Mouse (Mus musculus) urinary bladder, adult 18-20 months (tissue): ENCODE data around the gene Coil.
A peak's percentile ranks its signal among the peaks of the same experiment; 100 is the strongest.

Source experiments
- DNase-seq, 2 experiments: peaks; one replicate each; pipeline ENCODE4 v3.0.0; 2022; ENCODE audit warnings: low spot score in 2 of 2, mixed read lengths in 2 of 2

Coil gene

DNA sequence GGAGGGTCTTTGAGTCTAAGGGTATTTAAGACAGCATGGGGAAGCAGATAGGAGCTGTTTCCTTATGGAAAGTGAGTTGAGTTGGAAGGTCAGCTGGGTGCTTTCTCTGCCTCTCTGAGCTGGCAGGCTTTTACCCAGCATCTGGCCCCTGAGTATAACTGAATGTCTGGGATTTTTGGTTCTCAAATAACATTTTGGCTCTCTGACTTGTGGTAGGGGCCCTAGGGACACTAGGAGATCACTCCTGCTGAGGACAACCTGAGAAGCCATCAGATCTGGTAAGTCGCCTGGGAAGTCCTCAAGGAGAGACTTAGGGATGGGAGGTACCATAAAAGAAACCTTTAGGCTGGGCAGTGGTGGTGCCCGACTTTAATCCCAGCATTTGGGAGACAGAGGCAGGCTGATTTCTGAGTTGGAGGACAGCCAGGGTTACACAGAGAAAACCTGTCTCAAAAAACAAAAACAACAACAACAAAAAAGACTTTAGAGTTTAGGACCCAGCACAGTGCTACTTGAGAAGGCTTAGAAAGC is at the start of gene Coil:
Coil (plus strand) TSS at position 51 of the 531 bp plus-strand sequence.
- DNase-seq, result no peak

DNA sequence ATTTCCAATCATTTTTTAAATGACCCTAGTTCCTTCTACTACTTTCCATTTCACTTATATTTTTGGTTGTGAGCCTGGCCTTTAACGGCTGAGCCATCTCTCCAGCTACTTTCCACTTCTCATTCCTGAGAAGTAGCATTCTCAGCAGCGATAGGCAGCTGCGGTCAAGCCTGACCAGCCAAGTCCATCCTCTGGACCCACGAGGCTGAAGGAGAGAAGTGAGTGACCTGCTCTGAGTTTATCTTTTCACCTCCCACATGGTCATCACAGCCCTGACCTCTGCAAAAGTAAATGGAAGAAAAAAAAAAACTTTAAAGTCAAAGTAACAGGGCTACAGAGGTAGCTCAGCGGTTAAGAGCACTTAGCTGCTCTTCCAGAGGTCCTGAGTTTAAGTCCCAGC is 43.5 kb upstream of the Coil start:
- DNase-seq, result no peak

DNA sequence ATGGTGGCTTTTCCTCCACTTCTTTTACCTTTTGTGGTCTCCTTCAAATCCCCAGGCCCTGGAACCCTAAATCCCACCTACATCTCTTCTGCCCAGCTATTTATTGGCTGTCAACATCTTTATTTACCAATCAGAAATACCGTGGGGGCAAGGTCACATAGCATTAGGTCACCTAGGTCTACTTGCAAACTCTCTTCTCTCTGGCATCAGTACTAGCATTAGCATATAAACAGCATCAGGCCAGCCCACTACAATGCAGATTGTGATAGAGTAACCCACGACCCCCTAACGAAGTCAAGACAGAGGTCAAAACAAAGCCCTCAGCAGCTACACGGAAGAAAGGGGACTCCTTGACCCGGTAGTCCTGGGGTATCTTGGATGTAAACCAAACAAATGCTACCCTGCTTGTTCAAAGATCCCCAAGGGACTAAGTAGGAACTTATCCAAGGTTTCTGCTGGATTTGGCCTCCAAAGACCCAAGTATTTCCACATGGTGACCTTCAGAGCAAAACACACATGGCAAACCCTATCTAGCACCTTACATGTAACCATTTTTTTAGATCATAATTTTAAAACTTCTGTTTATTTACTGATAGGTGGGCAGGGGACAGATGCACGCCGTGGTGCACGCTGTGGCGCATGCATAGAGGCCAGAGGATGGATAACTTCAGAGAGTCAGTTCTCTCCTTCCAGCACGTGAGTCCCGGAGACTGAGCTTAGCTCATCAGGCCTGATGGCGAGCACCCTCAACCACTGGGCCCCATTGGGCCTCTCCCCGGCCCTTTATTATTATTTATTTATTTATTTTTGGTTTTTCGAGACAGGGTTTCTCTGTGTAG is 38.1 kb upstream of the Coil start:
- no peak for DNase-seq

DNA sequence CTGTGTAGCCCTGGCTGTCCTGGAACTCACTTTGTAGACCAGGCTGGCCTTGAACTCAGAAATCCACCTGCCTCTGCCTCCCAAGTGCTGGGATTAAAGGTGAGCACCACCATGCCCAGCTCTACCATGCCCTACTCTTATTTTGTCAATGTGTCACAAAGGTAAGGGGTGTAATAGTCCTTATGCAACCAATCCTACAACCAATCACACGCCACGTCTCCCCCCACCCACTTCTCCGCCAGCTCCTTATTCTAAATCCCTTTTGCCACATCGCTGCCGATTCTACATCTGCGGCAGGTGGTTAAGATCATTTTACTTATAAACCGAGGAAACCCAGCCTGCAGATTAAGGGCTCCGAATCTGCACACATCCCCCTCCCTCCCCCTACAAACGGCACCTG is 37.0 kb upstream of the Coil start:
- no peak for DNase-seq

DNA sequence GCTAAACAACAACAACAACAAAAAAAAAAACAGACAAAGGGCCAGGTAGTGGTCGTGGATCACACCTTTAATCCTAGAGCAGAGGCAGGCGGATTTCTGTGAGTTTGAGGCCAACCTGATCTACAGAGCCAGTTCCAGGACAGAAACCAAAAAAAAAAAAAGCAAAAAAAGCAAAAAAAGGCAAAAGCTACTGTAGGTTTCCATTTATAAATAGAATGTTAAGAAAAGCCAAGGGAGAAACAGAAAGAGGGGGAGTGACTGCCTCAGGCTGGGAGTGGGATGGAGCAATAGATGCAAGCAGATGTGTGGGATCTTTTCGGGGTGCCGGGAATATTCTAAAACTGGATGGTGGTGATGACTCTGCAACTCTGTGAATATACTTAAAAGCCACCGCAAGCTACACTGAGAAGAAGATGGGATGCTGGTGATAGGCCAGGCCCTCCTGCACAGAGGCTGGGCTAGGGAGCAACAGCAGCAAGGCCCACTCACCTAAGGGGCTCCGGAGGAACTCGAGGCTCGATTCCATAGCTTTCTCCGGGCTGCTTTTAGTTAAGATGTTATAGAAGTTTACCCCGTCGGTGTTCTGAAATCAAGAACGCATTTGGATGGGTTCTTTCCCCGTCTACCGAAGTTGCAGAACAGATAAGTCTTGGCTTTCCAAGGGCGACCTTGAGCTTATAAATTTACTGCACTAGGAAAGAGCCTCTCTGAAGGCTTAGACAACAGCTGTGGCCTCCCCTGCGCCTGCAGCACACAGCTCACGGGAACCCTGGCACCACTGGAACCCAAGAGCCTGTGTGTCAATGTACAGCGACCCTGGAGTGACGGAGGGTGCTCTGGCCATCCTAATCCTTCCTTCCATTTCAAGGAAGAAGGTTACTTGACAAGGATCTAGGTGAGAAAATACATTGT is 35.7 kb upstream of the Coil start:
- DNase-seq, result no peak

DNA sequence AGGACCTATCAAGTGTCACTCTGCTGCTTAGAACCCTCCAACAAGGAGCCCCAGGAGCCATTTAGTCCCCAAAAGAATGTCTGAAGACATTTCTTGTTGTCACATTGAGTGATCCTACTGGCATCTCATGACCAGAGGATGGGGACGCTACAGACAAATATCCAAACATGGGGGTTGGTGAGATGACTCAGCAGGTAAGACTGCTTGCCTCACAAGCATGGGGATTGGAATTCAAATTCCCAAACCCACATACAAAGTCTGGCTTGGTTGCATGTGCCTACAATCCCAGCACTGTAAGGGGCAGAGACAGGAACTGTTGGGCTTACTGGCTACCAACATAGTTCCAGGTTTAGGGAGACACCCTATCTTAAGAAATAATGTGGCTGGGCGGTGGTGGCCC is 32.2 kb upstream of the Coil start:
- no peak for DNase-seq

DNA sequence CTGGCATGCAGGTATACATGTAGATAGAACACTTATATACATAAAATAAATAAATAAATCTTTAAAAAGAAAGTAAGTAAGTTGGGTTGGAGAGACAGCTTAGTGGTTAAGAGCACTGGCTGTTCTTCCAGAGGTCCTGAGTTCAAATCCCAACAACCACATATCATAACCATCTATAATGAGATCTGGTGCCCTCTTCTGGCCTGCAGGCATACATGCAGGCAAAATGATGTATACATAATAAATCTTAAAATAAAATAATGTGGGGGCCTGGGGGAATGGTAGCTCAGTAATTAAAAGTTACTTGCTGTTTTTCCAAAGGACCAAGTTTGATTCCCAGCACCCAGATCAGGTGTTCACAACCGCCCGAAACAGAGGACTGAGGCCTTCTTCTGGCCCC is 31.3 kb upstream of the Coil start:
- no peak for DNase-seq

DNA sequence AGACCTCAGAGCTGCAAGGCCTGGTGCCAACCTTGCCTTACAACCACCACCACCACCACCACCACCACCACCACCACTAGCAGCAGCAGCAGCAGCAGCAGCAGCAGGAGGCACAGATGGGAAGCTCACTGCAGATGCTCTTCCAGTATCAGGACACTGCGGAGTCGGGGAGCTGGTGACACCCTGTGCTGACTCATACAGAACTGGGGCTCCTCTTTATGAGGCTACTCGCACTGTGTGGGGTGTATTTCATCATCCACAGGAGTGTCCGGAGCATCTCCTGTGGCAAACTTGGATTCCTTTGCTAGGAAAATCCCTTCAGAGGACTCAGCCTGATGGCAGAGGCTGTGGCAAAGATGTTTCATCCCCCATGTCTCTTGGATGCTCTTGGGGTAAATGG is 30.4 kb upstream of the Coil start:
- no peak for DNase-seq

DNA sequence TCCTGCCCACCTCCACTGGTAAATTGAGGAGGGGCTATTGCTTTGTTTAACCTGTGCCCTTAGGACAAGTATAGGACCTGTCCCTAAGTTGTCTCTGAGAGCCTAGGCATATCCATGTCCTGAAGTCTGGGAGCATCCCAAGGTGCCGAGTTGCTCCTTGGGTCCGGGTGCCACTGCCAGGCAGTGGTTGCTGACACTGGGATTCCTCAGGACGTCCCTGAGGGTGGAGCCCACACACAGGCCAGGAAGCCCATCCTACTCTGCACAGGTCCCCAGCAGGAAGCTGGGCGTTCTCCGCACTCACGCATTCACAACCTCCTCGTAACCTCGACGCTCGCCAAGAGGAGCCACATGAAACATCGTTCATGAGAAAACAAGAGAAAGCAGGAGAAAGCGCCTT is 28.6 kb upstream of the Coil start:
- DNase-seq, result no peak

DNA sequence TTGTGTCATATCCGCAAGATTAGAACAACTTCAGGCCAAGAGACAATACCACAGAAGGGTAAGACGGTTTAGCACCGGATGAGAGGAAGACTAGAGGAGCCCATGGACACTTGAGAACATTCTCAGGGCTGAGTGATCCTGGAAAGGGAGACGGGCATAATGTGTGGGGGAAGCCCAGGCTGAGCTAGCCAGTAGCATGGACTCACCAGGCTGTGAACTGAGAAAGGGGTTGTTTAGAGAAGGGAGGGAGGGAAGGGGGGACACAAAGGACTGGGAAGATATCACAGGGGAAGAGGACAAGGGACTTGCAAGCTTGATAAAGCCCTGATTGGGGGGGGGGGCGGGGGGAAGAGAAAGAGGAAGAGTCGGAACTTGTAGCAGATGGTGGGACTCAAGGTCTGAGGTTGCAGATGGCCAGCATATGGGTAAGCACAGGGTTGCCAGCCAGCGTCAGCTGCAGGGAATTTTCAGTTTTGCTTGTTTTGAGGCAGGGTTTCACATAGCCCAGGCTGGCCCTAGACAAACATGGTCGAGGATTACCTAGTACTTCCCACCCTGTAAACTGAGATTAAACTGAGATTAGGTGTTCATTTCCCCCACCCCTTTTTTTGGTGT is 24.0 kb upstream of the Coil start:
- no peak for DNase-seq

DNA sequence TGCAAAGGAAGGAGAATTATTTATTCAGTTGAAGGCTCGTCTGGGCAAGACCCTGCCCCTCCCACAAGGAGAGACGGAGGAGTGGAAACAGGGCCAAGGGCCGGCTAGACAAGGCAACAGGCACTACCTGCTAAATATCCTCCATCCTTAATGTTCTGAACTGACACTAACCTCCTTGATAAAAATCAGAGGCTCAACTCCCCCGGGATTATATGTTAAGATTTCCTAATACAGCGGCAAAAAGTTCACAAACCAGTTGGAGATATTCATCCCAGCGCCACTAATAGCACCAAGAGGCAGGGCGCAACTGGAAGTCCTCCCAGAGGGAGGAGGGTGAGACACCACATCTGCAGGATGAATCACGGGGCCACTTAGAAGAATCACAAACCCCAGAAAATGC is 21.2 kb upstream of the Coil start:
- no peak for DNase-seq

DNA sequence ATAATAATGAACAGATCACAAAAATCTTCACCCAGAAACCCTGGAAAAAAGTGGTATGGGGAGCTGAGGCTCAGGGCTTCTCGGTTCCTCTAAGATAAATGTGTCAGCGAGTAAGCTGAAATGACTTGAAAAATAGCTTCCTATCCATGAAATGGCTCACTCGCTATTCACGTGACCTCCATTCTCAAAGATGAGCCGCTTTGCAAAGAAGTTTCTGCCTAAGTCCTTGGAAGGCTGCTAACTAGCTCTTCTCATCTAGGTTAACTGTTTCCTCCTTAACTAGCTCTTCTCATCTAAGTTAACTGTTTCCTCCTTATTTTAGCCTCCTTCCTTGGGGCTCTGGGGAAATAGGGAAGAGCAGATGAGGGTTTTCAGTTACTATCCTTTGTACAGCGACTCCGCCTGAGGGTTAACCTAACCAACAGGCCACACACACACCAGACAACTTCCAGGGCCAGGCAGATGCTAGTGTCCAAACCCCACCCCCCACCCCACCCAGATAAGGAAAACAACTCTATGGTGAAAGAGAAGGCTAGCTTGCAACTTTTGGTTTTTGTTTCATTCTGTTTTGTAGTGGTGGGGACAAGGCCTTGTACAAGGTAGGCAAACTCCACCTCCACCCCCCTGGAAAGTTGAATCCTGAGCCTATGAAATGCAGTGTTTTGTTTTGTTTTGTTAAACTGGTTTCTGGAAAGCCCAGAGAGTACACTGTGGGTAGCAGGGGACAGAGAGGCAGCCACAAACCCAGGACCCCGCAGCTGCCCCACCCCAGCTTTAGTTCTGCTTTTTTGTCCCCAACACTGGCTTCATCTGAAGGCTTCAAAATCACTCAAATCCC is 20.0 kb upstream of the Coil start:
- no peak for DNase-seq

DNA sequence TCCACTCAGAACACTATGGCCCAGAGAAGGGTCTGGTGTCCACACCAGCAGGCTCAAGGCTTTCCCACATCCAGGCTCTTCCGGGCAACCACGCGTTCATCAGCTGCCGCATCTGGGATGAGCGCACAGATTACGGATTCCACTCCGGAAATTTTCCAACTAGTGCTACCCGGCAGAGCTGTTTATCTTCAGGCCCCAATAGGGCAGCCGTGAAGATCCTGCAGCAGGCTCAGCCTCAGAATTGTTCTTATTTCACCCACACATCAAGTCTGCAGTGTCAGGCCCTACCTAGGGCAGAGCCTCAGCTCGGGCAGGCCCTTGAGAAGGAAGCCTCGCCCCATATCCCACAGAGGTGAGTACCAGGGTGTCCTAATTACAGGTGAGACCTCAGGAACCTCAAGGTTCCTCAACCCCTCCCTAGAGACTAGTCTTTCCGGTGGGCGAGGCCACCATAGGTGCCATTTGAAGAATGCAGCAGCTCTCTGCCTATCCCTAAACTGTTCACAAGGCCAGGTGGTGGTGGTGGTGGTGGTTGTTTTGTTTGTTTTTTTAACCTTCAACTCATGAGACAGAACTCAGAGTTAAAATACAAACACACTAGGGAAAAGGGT is 19.3 kb upstream of the Coil start:
- DNase-seq, result no peak

DNA sequence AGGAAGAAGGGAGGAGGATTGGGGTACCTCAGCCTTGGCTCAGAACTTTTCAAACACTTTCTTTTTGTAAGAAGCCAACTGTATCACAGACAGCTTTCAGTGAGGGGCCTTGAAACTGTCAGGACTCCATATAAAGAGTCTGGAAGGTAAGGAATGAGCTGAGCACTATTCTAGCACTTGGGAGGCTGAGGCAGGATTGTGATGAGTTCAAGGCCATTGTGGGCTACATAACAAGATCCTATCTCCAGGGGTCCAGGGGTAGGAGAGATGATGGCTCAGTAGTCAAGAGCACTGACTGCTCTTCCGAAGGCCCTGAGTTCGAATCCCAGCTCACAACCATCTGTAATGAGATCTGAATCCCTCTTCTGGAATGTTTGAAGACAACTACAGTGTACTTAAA is 18.5 kb upstream of the Coil start:
- no peak for DNase-seq

DNA sequence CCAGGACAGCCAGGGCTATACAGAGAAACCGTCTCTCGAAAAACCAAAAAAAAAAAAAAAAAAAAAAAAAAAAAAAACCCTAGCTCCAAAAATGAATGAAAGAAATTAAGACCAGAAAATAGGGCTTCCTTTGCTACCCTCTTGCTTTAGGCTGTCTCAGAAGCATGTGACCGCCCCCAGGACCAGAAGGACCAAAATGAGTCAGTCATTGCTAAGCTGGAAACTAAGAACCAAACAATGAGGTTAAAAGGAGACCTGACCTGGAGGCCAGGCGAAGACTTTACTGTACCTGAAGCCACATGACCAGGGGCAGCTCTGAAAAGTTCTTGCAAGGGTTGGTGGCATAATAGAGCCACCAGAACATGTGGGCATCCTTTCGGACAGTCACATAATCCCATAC is 17.9 kb upstream of the Coil start:
- no peak for DNase-seq

DNA sequence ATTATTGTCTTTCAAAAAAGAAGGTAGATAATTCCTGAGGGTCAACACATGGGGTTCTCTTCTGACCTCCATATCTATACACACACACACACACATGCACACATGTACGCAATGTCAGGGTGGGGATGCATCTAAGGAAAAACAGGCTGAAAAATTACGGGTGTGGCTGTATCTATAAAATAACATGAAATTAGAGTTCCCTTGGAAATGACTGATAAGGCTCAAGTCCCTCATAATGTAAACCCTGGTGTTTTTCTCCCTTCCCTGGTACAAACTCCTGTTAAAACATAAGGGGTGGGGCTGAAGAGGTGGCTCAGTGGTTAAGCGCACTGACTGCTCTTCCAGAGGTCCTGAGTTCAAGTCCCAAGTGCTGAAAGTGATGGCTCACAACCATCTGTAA is 16.5 kb upstream of the Coil start:
- no peak for DNase-seq

DNA sequence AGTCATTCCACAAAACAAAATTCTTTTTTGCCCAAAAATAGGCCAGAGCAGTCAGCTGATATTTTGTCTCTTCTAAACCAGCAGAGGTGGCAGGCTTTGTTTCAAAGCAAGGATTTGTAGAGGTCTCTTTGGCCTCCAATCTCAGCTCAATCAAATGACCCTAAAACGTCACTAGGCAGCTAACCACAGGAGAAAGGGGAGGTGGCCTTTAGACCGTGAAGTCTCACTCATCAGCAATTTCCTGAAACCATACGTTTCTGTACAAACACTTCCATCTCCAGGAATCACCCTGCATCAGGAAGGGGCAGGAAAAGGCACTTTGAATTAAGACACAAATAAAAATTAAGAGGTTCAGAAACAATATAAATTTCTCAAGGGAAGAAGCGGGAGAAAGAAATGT is 15.2 kb upstream of the Coil start:
- no peak for DNase-seq

DNA sequence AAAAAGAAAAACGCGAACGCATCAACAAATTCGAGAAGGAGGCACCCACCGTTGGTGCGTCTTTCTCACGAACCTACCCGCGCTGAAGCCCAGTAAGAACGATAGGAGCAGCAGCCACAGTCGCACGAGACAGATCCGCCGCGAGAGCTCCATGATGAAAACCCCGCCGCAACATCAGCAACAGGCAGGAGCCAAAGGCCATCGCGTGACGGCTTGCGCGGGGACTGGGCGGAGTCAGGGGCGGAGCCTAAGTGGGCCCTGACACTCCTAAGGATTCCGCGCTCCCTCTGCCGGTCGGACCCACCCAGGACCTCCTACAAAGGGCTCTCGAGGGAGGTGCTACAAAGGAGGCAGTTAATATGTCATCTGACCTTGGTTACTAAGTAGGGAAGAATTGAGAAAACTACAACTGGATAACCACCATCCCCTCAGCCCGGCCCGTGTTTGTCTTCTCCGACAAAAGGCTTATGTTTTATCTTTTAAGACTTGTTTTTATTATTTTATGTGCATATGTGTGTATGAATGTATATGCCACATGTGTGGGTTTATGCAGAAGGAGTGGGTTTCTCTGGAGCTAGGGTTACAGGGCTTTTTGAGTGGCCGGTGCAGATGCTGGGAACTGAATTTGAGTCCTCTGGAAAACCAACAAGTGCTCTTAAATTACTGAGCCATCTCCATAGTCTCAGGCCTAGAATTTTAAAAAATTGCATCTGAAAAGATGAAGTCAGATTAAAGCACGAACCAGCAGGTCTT is 14.7 kb upstream of the Coil start, which contains the start of gene Scpep1:
Scpep1 (minus strand) TSS at position 249 of the 753 bp plus-strand sequence.
- peak; percentile 94 for DNase-seq

DNA sequence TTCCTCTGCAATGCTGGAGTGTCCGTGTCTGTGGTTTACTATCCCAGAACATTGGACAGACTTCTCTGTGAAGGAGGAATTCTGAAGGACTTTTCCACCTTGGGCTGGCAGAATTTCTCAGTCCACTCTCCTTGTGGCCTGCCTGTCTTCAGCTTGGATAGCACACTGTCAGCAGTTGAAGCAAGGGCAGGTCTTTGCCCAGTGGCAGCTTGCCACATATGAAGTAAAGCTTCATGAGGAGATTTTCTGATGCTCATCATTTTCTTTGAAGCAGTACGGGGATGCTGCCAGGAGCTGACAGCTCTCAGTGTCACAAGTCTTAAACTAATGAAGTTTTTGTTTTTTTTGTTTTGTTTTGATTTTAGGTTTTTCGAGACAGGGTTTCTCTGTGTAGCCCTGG is 11.2 kb upstream of the Coil start:
- no peak for DNase-seq

DNA sequence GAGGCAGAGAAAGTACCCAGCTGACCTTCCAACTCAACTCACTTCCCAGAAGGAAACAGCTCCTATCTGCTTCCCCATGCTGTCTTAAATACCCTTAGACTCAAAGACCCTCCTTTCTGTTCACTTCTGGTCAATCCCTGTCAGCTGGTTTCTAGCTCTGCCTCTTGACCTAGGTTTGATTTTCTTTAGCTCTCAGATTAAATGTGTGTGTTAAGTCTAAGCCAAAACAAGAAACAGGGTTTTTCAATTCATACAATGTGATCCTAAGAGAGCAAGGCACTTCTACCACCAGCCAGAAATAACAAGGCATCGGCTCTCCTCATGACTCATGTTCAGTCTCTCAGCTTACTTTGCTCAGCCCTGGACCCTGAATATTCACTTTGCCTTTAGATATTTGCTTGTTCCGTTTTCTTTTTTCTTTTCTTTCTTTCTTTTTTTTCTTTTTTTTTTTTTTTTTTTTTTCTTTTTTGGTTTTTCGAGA is 3.1 kb upstream of the Coil start, which contains the start of gene Elobl:
Elobl (minus strand) TSS at position 51 of the 481 bp plus-strand sequence.
- no peak for DNase-seq
